Mouse (Mus musculus) intestine, postnatal 0 days (tissue): ENCODE measurements around the gene Epha2. TPM values are rescaled to one million over a fixed set of nuclear protein-coding genes. Genes with fewer than 3 reads are reported as not detected.

Experiments used
- ATAC-seq: fragments of 200-750 bp; cut with Nextera tagmentation; 2 replicates; pipeline ENCODE4 v1.8.0; 2017; ENCODE audit warnings: mild to moderate bottlenecking, moderate TSS enrichment, moderate library complexity
- H3K27ac ChIP-seq: fragments of 300-500 bp; sonication (generic); 2 replicates; pipeline ENCODE4 v1.5.1; 2014; ENCODE audit warnings: mild to moderate bottlenecking, low read depth, low read length, moderate library complexity
- H3K27me3 ChIP-seq: fragments of 300-500 bp; sonication (generic); replicated peaks from 2 replicates; pipeline ENCODE4 v1.6.1; 2014; ENCODE audit warnings: low read length, mixed read lengths; ENCODE audit not compliant: control insufficient read depth, insufficient read depth
- H3K36me3 ChIP-seq: fragments of 300-500 bp; sonication (generic); 2 replicates; pipeline ENCODE4 v1.6.1; 2014; ENCODE audit warnings: mild to moderate bottlenecking, moderate library complexity; ENCODE audit not compliant: control insufficient read depth, insufficient read depth
- H3K4me1 ChIP-seq: fragments of 300-500 bp; sonication (generic); replicated peaks from 2 replicates; pipeline ENCODE4 v1.6.1; 2014; ENCODE audit warnings: antibody characterized with exemption, low read length, mixed read lengths; ENCODE audit not compliant: control insufficient read depth, insufficient read depth
- H3K4me2 ChIP-seq: fragments of 300-500 bp; sonication (generic); replicated peaks from 2 replicates; pipeline ENCODE4 v1.6.1; 2014; ENCODE audit warnings: low read depth, mild to moderate bottlenecking, moderate library complexity
- H3K4me3 ChIP-seq: fragments of 300-500 bp; sonication (generic); 2 replicates; pipeline ENCODE4 v1.5.1; 2014; ENCODE audit warnings: low read depth, low read length
- H3K9ac ChIP-seq: fragments of 300-500 bp; sonication (generic); 2 replicates; pipeline ENCODE4 v1.6.1; 2014; ENCODE audit warnings: mild to moderate bottlenecking, low read depth, low read length
- H3K9me3 ChIP-seq: fragments of 300-500 bp; sonication (generic); 2 replicates; pipeline ENCODE4 v1.6.1; 2016; ENCODE audit warnings: mixed run types; ENCODE audit not compliant: control insufficient read depth
- CTCF ChIP-seq: sonication (generic); IDR thresholded peaks from 2 replicates; pipeline ENCODE4 v1.5.1; 2016; ENCODE audit warnings: low read depth, mild to moderate bottlenecking, control low read depth, antibody characterized with exemption, moderate library complexity
- WGBS: fragments of 180-500 bp; shearing (Covaris S2); extraction: QIAGEN DNeasy Blood & Tissue Kit; methylation state at CpG from one replicate; pipeline ENCODE4 v1.1.7; 2014; 5-methylcytosine and 5-hydroxymethylcytosine counted together
- polyA plus RNA-seq: library from polyadenylated mRNA; unstranded; fragments of >200 nt; fragmentation: Nextera tagmentation; extraction: Ambion mirVana; gene quantifications from 2 replicates; pipeline ENCODE4 v1.2.1, GENCODE M21; 2015

The Epha2 gene
- polyA plus RNA-seq, 1 experiment from 2014 or later: 5.6 TPM

- Histone ChIP-seq H3K4me1 (no peaks in the 10 kb centered on the region), H3K36me3 (peaks cover 64% of the 10 kb centered on the region), H3K9ac (no peak overlapping the region), H3K4me2 (no peak overlapping the region), H3K27me3 (no peaks in the 10 kb centered on the region), H3K9me3 (no peaks in the 10 kb centered on the region), H3K4me3 (no peak overlapping the region), H3K27ac (peak overlapping the region; percentile 28; the same call in 1 of the 2 replicates)
- WGBS: 63% methylated on average over 15 of the region's 15 CpGs
- ATAC-seq: no peak
- TF ChIP-seq CTCF: no peak
Measured at GRCm38 (mm10) chr4:141325636-141326035, 24.6 kb downstream of the Epha2 start.

DNA sequence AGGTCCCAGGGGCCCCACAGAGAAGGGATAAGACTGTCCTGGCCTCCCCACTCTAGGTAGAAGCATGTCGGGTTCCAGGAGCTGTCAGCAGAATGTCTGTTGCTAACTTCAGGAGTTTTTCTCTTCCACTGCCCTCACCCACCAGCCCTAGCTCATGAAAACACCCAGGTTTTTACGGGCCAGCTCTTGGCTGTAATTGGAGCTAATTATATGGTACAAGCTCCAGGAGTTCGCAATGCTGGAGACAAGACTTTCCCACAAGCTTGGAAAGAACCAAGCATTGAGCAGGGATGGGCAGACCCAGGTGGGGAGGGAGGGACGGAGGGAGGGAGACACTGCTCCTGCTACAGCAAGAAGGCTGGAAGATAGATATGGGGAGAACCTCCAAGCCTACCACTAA lies 26.0 kb downstream of the Epha2 start:
- Histone ChIP-seq H3K9ac (no peak overlapping the region), H3K36me3 (peaks cover 49% of the 10 kb centered on the region), H3K27ac (peak overlapping the region; percentile 50; the same call in 1 of the 2 replicates), H3K27me3 (no peaks in the 10 kb centered on the region), H3K4me1 (no peaks in the 10 kb centered on the region), H3K9me3 (no peaks in the 10 kb centered on the region), H3K4me3 (no peak overlapping the region), H3K4me2 (no peak overlapping the region; the same call in 1 of the 2 replicates)
- no peak for ATAC-seq
- WGBS: 69% methylated on average over 4 of the region's 4 CpGs
- no peak for TF ChIP-seq CTCF

GRCm38 (mm10) chr4:141328742-141329141 lies 27.7 kb downstream of the Epha2 start:
- peaks cover 33% of the 10 kb centered on the region for H3K36me3 ChIP-seq
- ATAC-seq: no peak
- WGBS: 67% methylated on average over 9 of the region's 9 CpGs

GRCm38 (mm10) chr4:141329968-141330367 lies 28.9 kb downstream of the Epha2 start:
- Histone ChIP-seq H3K27me3 (no peaks in the 10 kb centered on the region), H3K4me3 (no peak overlapping the region), H3K36me3 (peaks cover 20% of the 10 kb centered on the region), H3K9me3 (no peaks in the 10 kb centered on the region), H3K4me2 (no peak overlapping the region), H3K4me1 (no peaks in the 10 kb centered on the region), H3K9ac (no peak overlapping the region), H3K27ac (no peak overlapping the region)
- no peak for TF ChIP-seq CTCF
- WGBS: 64% methylated on average over 12 of the region's 12 CpGs
- ATAC-seq: no peak

More at GRCm38 (mm10) chr4:141328742-141329141, 27.7 kb downstream of the Epha2 start:
- Histone ChIP-seq H3K4me1 (no peaks in the 10 kb centered on the region), H3K9me3 (no peaks in the 10 kb centered on the region), H3K27me3 (no peaks in the 10 kb centered on the region), H3K4me2 (no peak overlapping the region), H3K4me3 (no peak overlapping the region), H3K27ac (no peak overlapping the region), H3K9ac (no peak overlapping the region)
- no peak for TF ChIP-seq CTCF

- WGBS: 82% methylated on average over 2 of the region's 2 CpGs
- Histone ChIP-seq H3K4me3 (no peak overlapping the region), H3K9me3 (no peaks in the 10 kb centered on the region), H3K27me3 (no peaks in the 10 kb centered on the region), H3K9ac (no peak overlapping the region), H3K4me1 (no peaks in the 10 kb centered on the region), H3K27ac (no peak overlapping the region), H3K36me3 (peaks cover 18% of the 10 kb centered on the region), H3K4me2 (no peak overlapping the region)
- TF ChIP-seq CTCF: no peak
- no peak for ATAC-seq
Measured at GRCm38 (mm10) chr4:141331446-141331845, 30.4 kb downstream of the Epha2 start.

- Histone ChIP-seq H3K27me3 (no peaks in the 10 kb centered on the region), H3K9me3 (no peaks in the 10 kb centered on the region), H3K36me3 (peaks cover 13% of the 10 kb centered on the region), H3K9ac (no peak overlapping the region), H3K4me2 (no peak overlapping the region), H3K27ac (no peak overlapping the region), H3K4me1 (no peaks in the 10 kb centered on the region), H3K4me3 (no peak overlapping the region)
- TF ChIP-seq CTCF: no peak
- ATAC-seq: no peak
- WGBS: 79% methylated on average over 7 of the region's 7 CpGs
Measured at GRCm38 (mm10) chr4:141332258-141332657, 31.2 kb downstream of the Epha2 start.

DNA sequence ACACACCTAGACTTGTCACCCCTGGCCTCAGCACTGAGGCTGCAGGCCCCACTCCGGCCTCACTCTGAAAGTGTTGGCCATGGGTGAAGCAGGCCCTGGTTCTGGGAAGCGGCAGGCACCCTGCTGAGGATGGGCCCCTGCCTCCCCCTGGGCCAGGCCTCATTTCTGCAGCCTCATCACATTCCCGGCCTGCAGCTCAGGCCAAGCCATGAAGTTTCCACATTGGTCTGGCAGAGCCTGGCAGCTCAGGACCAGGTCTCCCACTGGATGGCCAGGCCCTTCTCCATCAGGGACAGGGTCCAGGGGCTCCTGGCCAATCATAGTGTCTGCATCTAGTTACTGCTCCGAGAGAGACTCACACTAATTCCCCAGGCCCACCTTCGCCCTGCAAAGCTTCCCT lies 33.7 kb downstream of the Epha2 start:
- Histone ChIP-seq H3K36me3 (no peaks in the 10 kb centered on the region; the same call in 1 of the 2 replicates), H3K27ac (no peak overlapping the region), H3K9ac (no peak overlapping the region)

More for the DNA sequence above, 33.7 kb downstream of the Epha2 start:
- WGBS: 71% methylated on average over 5 of the region's 5 CpGs
- Histone ChIP-seq H3K4me2 (no peak overlapping the region), H3K27me3 (no peaks in the 10 kb centered on the region), H3K4me1 (0 out of 2 replicates have a peak, but pooled peaks cover 3% of the 10 kb centered on the region), H3K4me3 (no peak overlapping the region), H3K9me3 (no peaks in the 10 kb centered on the region)
- no peak for TF ChIP-seq CTCF
- no peak for ATAC-seq
